Mouse (Mus musculus): ENCODE measurements around the gene Zscan2.

DNA sequence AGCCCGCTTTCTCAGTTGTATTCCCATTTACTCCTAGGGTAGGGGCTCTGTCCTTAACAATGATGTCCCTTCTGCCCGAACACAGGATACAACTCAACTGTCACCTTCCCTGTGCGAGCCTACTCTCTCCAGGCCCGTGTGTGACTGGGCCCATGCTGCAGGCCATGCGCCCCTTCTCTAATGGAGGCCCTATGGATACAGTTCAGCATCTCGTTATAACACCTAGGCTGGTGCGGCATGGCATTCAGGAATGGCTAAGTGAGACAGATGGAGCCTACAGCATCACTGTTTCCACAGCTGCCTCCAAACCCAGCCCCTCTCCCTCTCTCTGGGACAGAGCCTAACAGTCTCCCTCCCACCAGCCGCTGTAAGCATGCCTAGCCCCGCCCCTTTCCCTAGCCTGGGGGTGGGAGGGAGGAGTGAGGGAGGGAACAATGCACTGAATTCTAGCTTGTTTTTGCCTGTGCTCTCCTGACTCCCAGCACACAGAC, 28.3 kb downstream of the Zscan2 start:
- TF ChIP-seq EP300 (optimal IDR thresholded peaks at IDR 0.05) (no peak), CTCF (IDR thresholded peaks at IDR 0.05; ENCODE audit: low read depth) (no peak)
